Mouse (Mus musculus) lung, embryonic 16.5 days (tissue): ENCODE measurements at regions not wholly inside any gene's neighbourhood (a gene's known extent, or its start where the extent isn't known, plus 50 kb on each side); places are given as distances from the start of the nearest gene placed in this dataset.

Experiments
- ATAC-seq: fragments of 200-750 bp; cut with Nextera tagmentation; 2 replicates; pipeline ENCODE4 v1.8.0; 2017; ENCODE audit warnings: low read depth, mild to moderate bottlenecking, moderate library complexity
- H3K27ac ChIP-seq: fragments of 300-500 bp; sonication (generic); 2 replicates; pipeline ENCODE4 v1.5.1; 2014; ENCODE audit warnings: mild to moderate bottlenecking, control low read depth, low read length
- H3K27me3 ChIP-seq: fragments of 300-500 bp; sonication (generic); 2 replicates; pipeline ENCODE4 v1.6.1; 2014; ENCODE audit warnings: low read depth, low read length, mixed read lengths; ENCODE audit not compliant: control insufficient read depth, insufficient read depth
- H3K36me3 ChIP-seq: fragments of 300-500 bp; sonication (generic); 2 replicates; pipeline ENCODE4 v1.6.1; 2014; ENCODE audit warnings: low read length; ENCODE audit not compliant: control insufficient read depth, insufficient read depth
- H3K4me1 ChIP-seq: fragments of 300-500 bp; sonication (generic); replicated peaks from 2 replicates; pipeline ENCODE4 v1.6.1; 2014; ENCODE audit warnings: low read length, mixed read lengths; ENCODE audit not compliant: control insufficient read depth, insufficient read depth
- H3K4me2 ChIP-seq: fragments of 300-500 bp; sonication (generic); 2 replicates; pipeline ENCODE4 v1.6.1; 2014; ENCODE audit warnings: low read depth, low read length, control low read depth
- H3K4me3 ChIP-seq: fragments of 300-500 bp; sonication (generic); 2 replicates; pipeline ENCODE4 v1.5.1; 2014; ENCODE audit warnings: mild to moderate bottlenecking, low read length, control low read depth
- H3K9ac ChIP-seq: fragments of 300-500 bp; sonication (generic); 2 replicates; pipeline ENCODE4 v1.6.1; 2014; ENCODE audit warnings: low read length, control low read depth
- H3K9me3 ChIP-seq: fragments of 300-500 bp; sonication (generic); 2 replicates; pipeline ENCODE4 v1.6.1; 2016; ENCODE audit warnings: low read length; ENCODE audit not compliant: control insufficient read depth
- WGBS: fragments of 180-500 bp; shearing (Covaris S2); extraction: QIAGEN DNeasy Blood & Tissue Kit; methylation state at CpG from one replicate; pipeline ENCODE4 v1.1.7; 2014; 5-methylcytosine and 5-hydroxymethylcytosine counted together

- ATAC-seq, result no peak
- WGBS, result 73% methylated on average over 5 of the region's 5 CpGs
These were observed 72.3 kb upstream of the Cacna1e start for GRCm38 (mm10) chr1:154956625-154957031.

GRCm38 (mm10) chr1:154952679-154953078, 68.4 kb upstream of the Cacna1e start:
- Histone ChIP-seq H3K9ac (no peak overlapping the region), H3K4me1 (no peaks in the 10 kb centered on the region), H3K27me3 (no peaks in the 10 kb centered on the region), H3K9me3 (no peaks in the 10 kb centered on the region), H3K4me3 (no peak overlapping the region), H3K27ac (no peak overlapping the region), H3K4me2 (no peak overlapping the region), H3K36me3 (no peaks in the 10 kb centered on the region)
- ATAC-seq, result no peak
- 71% methylated on average over 2 of the region's 2 CpGs for WGBS

More at GRCm38 (mm10) chr1:154956625-154957031, 72.3 kb upstream of the Cacna1e start:
- H3K27me3 ChIP-seq, result no peaks in the 10 kb centered on the region
- no peaks in the 10 kb centered on the region for H3K36me3 ChIP-seq
- H3K4me1 ChIP-seq, result no peaks in the 10 kb centered on the region
- H3K9me3 ChIP-seq, result no peaks in the 10 kb centered on the region
- H3K9ac ChIP-seq, result no peak overlapping the region
- H3K4me3 ChIP-seq, result no peak overlapping the region
- H3K4me2 ChIP-seq, result no peak overlapping the region
- H3K27ac ChIP-seq, result no peak overlapping the region
